Mouse (Mus musculus) spleen, embryonic (tissue): Measurements from ENCODE around the gene Vmn1r51.
"Not testable (repeated sequence)": the region's sequence is repeated elsewhere in the genome, so short reads cannot be mapped to it uniquely, and the experiment has no call there.

Experiments
- CTCF ChIA-PET: fragments of 350-600 bp; sonication (Branson Sonifier 250); formaldehyde crosslinking; loops from one replicate; lab custom pipeline; 2022; lab: Charles Lee

Gene Vmn1r51

GRCm38 (mm10) chr6:90122296-90122695, at the start of gene Vmn1r51:
Gene Vmn1r51 (plus strand): TSS chr6:90122596.
- CTCF ChIA-PET, result not testable (repeated sequence)

- CTCF ChIA-PET, result no interaction called here
Measured at GRCm38 (mm10) chr6:90078406-90078805, 44.0 kb upstream of the Vmn1r51 start, which contains the start of gene Vmn1r49. Gene Vmn1r49 (minus strand): TSS chr6:90078506.

GRCm38 (mm10) chr6:90100566-90100965, 21.8 kb upstream of the Vmn1r51 start:
- CTCF ChIA-PET, result no interaction called here

- CTCF ChIA-PET, result no interaction called here
Measured at GRCm38 (mm10) chr6:90101130-90101529, 21.3 kb upstream of the Vmn1r51 start, which contains the start of gene Vmn1r50. Gene Vmn1r50 (plus strand): TSS chr6:90101430.

GRCm38 (mm10) chr6:90160139-90160538, 37.7 kb downstream of the Vmn1r51 start:
- CTCF ChIA-PET, result no interaction called here

- CTCF ChIA-PET, result no interaction called here
Measured at GRCm38 (mm10) chr6:90174508-90174907, 52.1 kb downstream of the Vmn1r51 start, which contains the start of gene Vmn1r52. Gene Vmn1r52 (plus strand): TSS chr6:90174808.
